Mouse (Mus musculus): ENCODE results near the gene Olfr432.

DNA sequence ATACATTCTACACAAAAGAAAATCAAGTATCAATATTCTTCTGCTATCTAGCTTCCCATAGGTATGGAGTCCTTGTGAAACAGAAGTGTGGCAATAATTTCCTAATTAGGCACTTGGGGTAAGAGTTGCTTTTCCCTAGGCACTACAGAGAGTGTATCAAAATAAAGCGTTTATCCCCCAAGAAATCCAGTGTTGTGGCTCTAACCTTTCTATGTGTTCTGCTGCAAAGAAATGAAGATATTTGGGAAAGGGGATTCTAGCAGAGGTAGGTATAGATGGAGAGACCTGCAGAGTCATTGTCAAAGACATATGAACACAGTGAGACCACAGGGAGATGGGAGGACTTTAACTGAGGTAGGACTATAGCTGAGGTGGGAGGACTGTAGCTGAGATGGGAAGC is 47.6 kb downstream of the Olfr432 start, which contains the start of gene Olfr427:
- TF ChIP-seq POLR2A (IDR thresholded peaks at IDR 0.05; ENCODE audit: control insufficient read depth, low read depth, low read length) (no peak), CTCF (IDR thresholded peaks at IDR 0.05; ENCODE audit: control insufficient read depth, insufficient read depth, insufficient replicate concordance, low read depth, low read length) (no peak)
